Comparison of ENCODE assay signal across 17 mouse cellular contexts in the genomic region with DNA sequence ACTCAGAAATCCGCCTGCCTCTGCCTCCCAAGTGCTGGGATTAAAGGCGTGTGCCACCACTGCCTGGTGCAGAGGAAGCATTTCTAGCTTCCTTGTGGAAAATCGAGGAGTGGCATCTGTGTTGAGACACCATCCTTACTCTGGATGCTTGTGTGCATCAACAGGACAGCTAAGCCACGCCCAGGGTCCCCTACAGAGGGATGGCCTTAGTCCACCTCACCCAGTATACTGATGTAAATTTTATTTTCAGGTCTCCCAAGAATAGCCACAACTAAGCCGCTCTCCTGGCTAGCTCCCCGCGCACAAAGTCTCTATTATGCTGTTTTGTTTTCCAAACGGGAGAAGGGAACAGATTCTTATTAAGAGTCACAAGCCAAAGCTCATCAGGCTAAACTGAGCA.
"Had no signal": no experiment of that assay in that cellular context is flagged by ENCODE, and none has a peak within 500 bp of the region (broad histone marks: within the 10 kb centered on the region; RNA-seq: fewer than 3 reads in every experiment).

No protein-coding gene starts in this region.

- H3K4me2 ChIP-seq: limb, embryonic 12.5 days; limb, embryonic 15.5 days; liver, embryonic 11.5 days; lung, embryonic 15.5 days; midbrain, embryonic 12.5 days; midbrain, embryonic 15.5 days; neural tube, embryonic 12.5 days had no signal

- H3K4me3 ChIP-seq: limb, embryonic 12.5 days; limb, embryonic 15.5 days; lung, embryonic 15.5 days; midbrain, embryonic 12.5 days; midbrain, embryonic 15.5 days; neural tube, embryonic 12.5 days had no signal

- DNase-seq: kidney, adult 2 months; kidney, postnatal 25 days; liver, postnatal 0 days; lung, postnatal 10 days; retina, postnatal 1 day; thymus, adult 18-20 months; thymus, postnatal 36 days had no signal

- H3K9me3 ChIP-seq: limb, embryonic 12.5 days; limb, embryonic 15.5 days; lung, embryonic 15.5 days; midbrain, embryonic 12.5 days; midbrain, embryonic 15.5 days; neural tube, embryonic 12.5 days had no signal

- ATAC-seq: liver, postnatal 0 days; midbrain, embryonic 15.5 days had no signal

- H3K27me3 ChIP-seq: limb, embryonic 12.5 days; limb, embryonic 15.5 days; midbrain, embryonic 15.5 days had no signal

- H3K9ac ChIP-seq: limb, embryonic 12.5 days; limb, embryonic 15.5 days; liver, embryonic 14.5 days; liver, postnatal 0 days; lung, embryonic 15.5 days; midbrain, embryonic 12.5 days; midbrain, embryonic 15.5 days; neural tube, embryonic 12.5 days had no signal

- H3K27ac ChIP-seq: kidney, postnatal 0 days; limb, embryonic 12.5 days; limb, embryonic 15.5 days; liver, embryonic 14.5 days; lung, embryonic 15.5 days; macrophage; midbrain, embryonic 12.5 days; midbrain, embryonic 15.5 days; neural tube, embryonic 12.5 days had no signal

- H3K36me3 ChIP-seq: limb, embryonic 12.5 days; limb, embryonic 15.5 days; lung, embryonic 15.5 days; midbrain, embryonic 12.5 days; midbrain, embryonic 15.5 days; neural tube, embryonic 12.5 days had no signal
